Mouse (Mus musculus) urinary bladder, postnatal 4 days (tissue): ENCODE results near the gene Haus3.
A peak's percentile ranks its signal among the peaks of the same experiment; 100 is the strongest.

ENCODE experiments used
- DNase-seq, 2 experiments: peaks; one replicate each; pipeline ENCODE4 v3.0.0; 2021 to 2022; ENCODE audit warnings: low spot score in 2 of 2

The Haus3 gene

GRCm38 (mm10) chr5:34186961-34187391 lies 17.6 kb upstream of the Haus3 start:
- peak; percentile 55 to 64 for DNase-seq

- peak; percentile 17 to 52 for DNase-seq
Observed at GRCm38 (mm10) chr5:34186391-34186790, 17.1 kb upstream of the Haus3 start.

GRCm38 (mm10) chr5:34185791-34186190 lies 16.5 kb upstream of the Haus3 start:
- DNase-seq = peak in 1 of 2 experiments; percentile 15

GRCm38 (mm10) chr5:34185051-34185580 lies 15.8 kb upstream of the Haus3 start:
- peak in 1 of 2 experiments; percentile 34 for DNase-seq

- peak; percentile 13 to 51 for DNase-seq
Observed at GRCm38 (mm10) chr5:34183976-34184375, 14.6 kb upstream of the Haus3 start.

GRCm38 (mm10) chr5:34183156-34183880 lies 14.0 kb upstream of the Haus3 start:
- DNase-seq = peak; percentile 17 to 58

- DNase-seq = peak; percentile 14 to 50
Observed at GRCm38 (mm10) chr5:34182486-34182885, 13.2 kb upstream of the Haus3 start.

GRCm38 (mm10) chr5:34177821-34178220 lies 8.5 kb upstream of the Haus3 start:
- DNase-seq = peak in 1 of 2 experiments; percentile 50

- DNase-seq = no peak
Observed at GRCm38 (mm10) chr5:34177091-34177490, 7.8 kb upstream of the Haus3 start.

GRCm38 (mm10) chr5:34176691-34177090 lies 7.4 kb upstream of the Haus3 start:
- DNase-seq = peak in 1 of 2 experiments; percentile 50

- no peak for DNase-seq
Observed at GRCm38 (mm10) chr5:34175403-34175694, 6.0 kb upstream of the Haus3 start.

GRCm38 (mm10) chr5:34174550-34175402 lies 5.4 kb upstream of the Haus3 start:
- no peak for DNase-seq

- no peak for DNase-seq
Observed at GRCm38 (mm10) chr5:34174021-34174420, 4.7 kb upstream of the Haus3 start.

- DNase-seq = no peak
Observed at GRCm38 (mm10) chr5:34170726-34171125, 1.4 kb upstream of the Haus3 start.

GRCm38 (mm10) chr5:34169954-34170353 lies 627 bp upstream of the Haus3 start:
- no peak for DNase-seq

GRCm38 (mm10) chr5:34167857-34168256 lies 1.5 kb downstream of the Haus3 start:
- no peak for DNase-seq

GRCm38 (mm10) chr5:34165793-34166192 lies 3.5 kb downstream of the Haus3 start:
- DNase-seq = no peak

- no peak for DNase-seq
Observed at GRCm38 (mm10) chr5:34148476-34148875, 20.9 kb downstream of the Haus3 start.

- no peak for DNase-seq
Observed at GRCm38 (mm10) chr5:34147554-34147953, 21.8 kb downstream of the Haus3 start.

GRCm38 (mm10) chr5:34139751-34140150 lies 29.6 kb downstream of the Haus3 start:
- no peak for DNase-seq

GRCm38 (mm10) chr5:34132731-34133130 lies 36.6 kb downstream of the Haus3 start:
- no peak for DNase-seq

GRCm38 (mm10) chr5:34124131-34124530 lies 45.2 kb downstream of the Haus3 start:
- no peak for DNase-seq
